Mouse (Mus musculus) ES-Bruce4 (cell line): ENCODE data around the gene Elf2.

Experiments
- CTCF ChIP-seq: IDR thresholded peaks from one replicate; pipeline ENCODE4 v1.8.1; 2011; ENCODE audit warnings: low read depth, low read length
- POLR2A ChIP-seq: IDR thresholded peaks from one replicate; pipeline ENCODE4 v1.8.1; 2011; ENCODE audit warnings: low read length; ENCODE audit not compliant: insufficient read depth

DNA sequence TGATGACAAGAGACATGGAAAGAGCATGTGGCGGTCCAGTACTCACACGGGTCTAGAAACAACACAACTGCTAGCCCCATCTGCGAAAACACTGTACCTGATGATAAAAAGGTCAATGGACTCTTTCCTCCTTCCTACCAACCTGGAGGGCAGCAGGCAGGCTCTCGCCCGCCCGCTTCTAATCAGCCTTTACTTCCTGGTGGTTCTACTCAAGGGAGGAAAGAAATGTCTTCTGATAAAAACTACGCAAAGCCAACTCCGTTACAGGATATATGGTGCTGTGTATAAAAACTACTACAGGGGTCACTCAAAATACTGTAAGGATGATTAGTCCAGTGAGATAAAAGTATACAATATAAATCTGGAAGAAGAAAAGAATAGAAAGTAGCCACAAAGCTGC lies 5.1 kb downstream of the Elf2 start:
- TF ChIP-seq POLR2A (no peak), CTCF (no peak)
